Mouse (Mus musculus) embryonic fibroblast, embryonic 13.5 days (primary cell): ENCODE measurements at regions not wholly inside any gene's neighbourhood (a gene's known extent, or its start where the extent isn't known, plus 50 kb on each side); places are given as distances from the start of the nearest gene placed in this dataset.

ENCODE experiments used
- CTCF ChIP-seq: IDR thresholded peaks from 2 replicates; pipeline ENCODE4 v1.5.1; 2011; ENCODE audit warnings: mild to moderate bottlenecking, control low read depth, low read length, moderate library complexity, borderline replicate concordance; ENCODE audit not compliant: insufficient read depth
- POLR2A ChIP-seq: IDR thresholded peaks from 2 replicates; pipeline ENCODE4 v1.6.1; 2011; ENCODE audit warnings: low read depth, mild to moderate bottlenecking, control low read depth, low read length, moderate library complexity

- TF ChIP-seq POLR2A (no peak), CTCF (no peak)
These were observed 842.5 kb upstream of the 2610301B20Rik start for GRCm38 (mm10) chr4:10031764-10032163.
